Mouse (Mus musculus) testis, adult 2 months (tissue): Measurements from ENCODE around the gene Cct8. TPM values are rescaled to one million over a fixed set of nuclear protein-coding genes. Genes with fewer than 3 reads are reported as not detected.

Source experiments
- H3K27ac ChIP-seq: fragments of 200-500 bp; 2 replicates; pipeline ENCODE4 v1.5.1; 2012; ENCODE audit warnings: low read depth, low read length; ENCODE audit not compliant: control insufficient read depth, insufficient read depth
- H3K27me3 ChIP-seq: fragments of 200-500 bp; 2 replicates; pipeline ENCODE4 v1.6.1; 2012; ENCODE audit warnings: mild to moderate bottlenecking, low read length, moderate library complexity; ENCODE audit not compliant: control insufficient read depth, insufficient read depth
- H3K36me3 ChIP-seq: fragments of 200-500 bp; 2 replicates; pipeline ENCODE4 v1.6.1; 2012; ENCODE audit warnings: mild to moderate bottlenecking, low read length; ENCODE audit not compliant: control insufficient read depth, insufficient read depth
- H3K4me1 ChIP-seq: fragments of 200-500 bp; 2 replicates; pipeline ENCODE4 v1.6.1; 2012; ENCODE audit warnings: low read length; ENCODE audit not compliant: control insufficient read depth, insufficient read depth
- H3K4me3 ChIP-seq: fragments of 200-500 bp; 2 replicates; pipeline ENCODE4 v1.5.1; 2012; ENCODE audit warnings: low read depth, mild to moderate bottlenecking, low read length, moderate library complexity, mixed read lengths; ENCODE audit not compliant: control insufficient read depth
- CTCF ChIP-seq: fragments of 200-500 bp; IDR thresholded peaks from 2 replicates; pipeline ENCODE4 v1.5.1; 2012; ENCODE audit warnings: low read depth, mild to moderate bottlenecking, inconsistent platforms, low read length, moderate library complexity; ENCODE audit not compliant: control insufficient read depth, insufficient read depth, insufficient replicate concordance
- POLR2A ChIP-seq: fragments of 200-500 bp; IDR thresholded peaks from 2 replicates; pipeline ENCODE4 v1.6.1; 2012; ENCODE audit warnings: low read depth, mild to moderate bottlenecking, inconsistent platforms, low read length, moderate library complexity; ENCODE audit not compliant: control insufficient read depth
- polyA plus RNA-seq: library from polyadenylated mRNA; depleted of rRNA; stranded (reverse); fragments of >200 nt; gene quantifications from 2 replicates; pipeline ENCODE4 v1.2.3, GENCODE M21; 2012

Gene Cct8
- polyA plus RNA-seq, 1 experiment, result 57.1 TPM

DNA sequence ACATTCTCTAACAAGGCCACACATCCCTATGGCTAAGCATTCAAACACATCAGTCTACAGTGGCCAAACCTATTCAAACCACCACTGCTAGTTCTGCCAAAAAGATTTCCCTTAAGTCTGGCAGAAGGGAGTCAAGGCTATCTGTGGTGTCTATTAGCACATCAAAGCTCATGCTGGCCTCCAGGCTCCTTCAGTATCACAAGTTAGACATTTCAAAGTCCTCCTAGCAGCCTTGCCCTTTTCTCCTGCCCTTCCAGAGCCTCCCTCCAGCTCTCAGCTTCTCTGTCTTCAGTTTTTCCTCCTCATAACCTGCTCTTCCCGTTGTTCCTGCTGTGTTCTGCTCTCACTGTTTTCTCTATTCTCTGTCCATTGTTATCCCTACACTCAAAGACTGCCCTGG, 51.6 kb downstream of the Cct8 start:
- Histone ChIP-seq H3K4me3 (no peak overlapping the region), H3K4me1 (peaks cover 8% of the 10 kb centered on the region), H3K36me3 (no peaks in the 10 kb centered on the region), H3K27ac (no peak overlapping the region), H3K27me3 (no peaks in the 10 kb centered on the region)
- TF ChIP-seq POLR2A (no peak), CTCF (no peak)

DNA sequence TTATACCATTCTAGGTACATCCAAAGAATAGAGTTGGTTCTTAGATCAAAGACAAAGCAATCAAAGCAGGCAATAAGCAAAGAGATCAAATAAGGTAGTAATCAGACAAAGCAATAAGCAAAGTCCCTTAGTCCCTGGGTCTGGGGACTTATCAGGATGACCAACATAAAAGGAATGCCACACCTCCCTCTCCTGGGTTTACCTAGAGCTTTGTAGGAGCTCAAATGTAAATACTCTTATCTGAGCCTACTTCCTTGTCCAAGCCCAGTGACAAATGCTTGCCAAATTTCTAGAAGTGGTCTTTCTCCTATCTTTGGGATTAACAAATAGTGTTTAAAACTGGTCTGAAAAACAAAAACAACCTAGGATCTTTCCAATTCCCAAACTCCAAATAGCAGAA, 52.4 kb downstream of the Cct8 start:
- H3K4me3 ChIP-seq, result no peak overlapping the region
- H3K36me3 ChIP-seq, result no peaks in the 10 kb centered on the region
- H3K4me1 ChIP-seq, result peaks cover 8% of the 10 kb centered on the region
- TF ChIP-seq CTCF, result no peak
- no peak for TF ChIP-seq POLR2A
- H3K27me3 ChIP-seq, result no peaks in the 10 kb centered on the region
- H3K27ac ChIP-seq, result no peak overlapping the region

DNA sequence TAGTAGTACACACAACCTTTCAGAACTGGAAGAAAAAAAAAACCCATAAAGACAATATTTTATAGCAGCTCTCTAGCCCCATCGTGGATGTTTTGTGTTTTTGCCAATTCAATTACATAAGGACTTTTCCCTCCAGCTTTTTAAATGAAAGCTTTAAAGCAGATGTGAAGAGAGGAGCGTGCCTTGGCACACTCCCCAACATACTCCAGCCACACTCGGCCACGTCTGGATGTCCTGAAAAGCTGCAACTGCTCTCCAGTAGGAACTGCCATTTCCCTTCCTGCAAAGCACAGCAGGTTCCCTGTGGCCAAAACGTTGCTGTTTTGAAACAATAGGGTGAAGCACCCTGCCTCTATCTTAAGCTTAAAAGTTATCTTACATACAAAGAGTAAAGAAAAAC, 53.4 kb downstream of the Cct8 start:
- Histone ChIP-seq H3K4me3 (no peak overlapping the region), H3K4me1 (peaks cover 8% of the 10 kb centered on the region), H3K27me3 (no peaks in the 10 kb centered on the region), H3K36me3 (no peaks in the 10 kb centered on the region), H3K27ac (no peak overlapping the region)
- no peak for TF ChIP-seq CTCF
- TF ChIP-seq POLR2A, result no peak

DNA sequence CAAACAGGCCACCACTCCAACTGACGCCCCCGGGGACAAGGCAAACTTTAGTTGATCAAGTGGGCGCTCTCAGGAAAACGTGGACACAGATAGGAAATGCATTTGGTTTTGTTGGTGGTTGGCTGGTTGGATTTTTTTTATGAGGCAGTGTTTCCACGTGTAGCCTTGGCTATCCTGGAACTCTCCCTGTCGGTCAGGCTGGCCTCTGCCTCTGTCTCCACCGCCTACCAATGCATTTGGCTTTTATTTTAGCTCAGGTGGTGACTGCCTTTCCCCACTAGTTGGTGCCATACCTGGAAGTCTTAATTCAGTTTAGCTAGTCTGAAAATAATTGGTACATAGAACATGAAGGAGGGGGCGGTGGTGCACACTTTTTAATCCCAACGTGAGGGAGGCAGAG, 54.6 kb downstream of the Cct8 start:
- H3K27me3 ChIP-seq, result no peaks in the 10 kb centered on the region
- H3K27ac ChIP-seq, result no peak overlapping the region
- peak overlapping the region; percentile 100 for H3K4me3 ChIP-seq
- H3K4me1 ChIP-seq, result peaks cover 11% of the 10 kb centered on the region
- no peak for TF ChIP-seq CTCF
- TF ChIP-seq POLR2A, result no peak
- H3K36me3 ChIP-seq, result no peaks in the 10 kb centered on the region

DNA sequence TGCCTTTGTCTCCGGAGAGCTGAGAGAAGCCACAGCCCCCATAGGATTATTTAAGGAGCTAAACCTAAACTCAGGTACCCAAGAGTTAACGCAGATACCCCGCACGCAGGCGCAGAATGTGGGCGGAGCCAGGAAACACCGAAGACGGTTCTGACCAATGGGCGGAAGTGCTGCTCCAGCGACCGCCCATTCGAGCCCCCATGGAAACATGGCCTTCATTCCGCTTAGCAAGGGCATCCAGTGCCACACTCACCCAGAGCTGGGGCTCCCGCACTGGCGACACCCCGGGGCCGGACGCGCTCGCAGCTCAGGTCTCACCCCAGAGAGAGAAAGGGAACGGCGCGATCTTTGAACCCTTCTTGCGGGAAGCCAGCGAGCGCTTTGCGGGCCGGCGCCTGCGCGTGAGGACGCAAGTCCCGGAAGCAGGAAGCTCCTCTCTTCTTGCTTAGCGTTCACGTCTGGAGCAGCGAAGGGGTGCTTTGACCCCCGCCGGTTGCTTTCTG, 55.4 kb downstream of the Cct8 start, which contains the start of gene Rwdd2b:
Rwdd2b (minus strand) TSS at position 390 of the 503 bp plus-strand sequence.
- TF ChIP-seq POLR2A (peak; percentile 89; the same call in 1 of the 2 replicates), CTCF (no peak)
- H3K4me3 ChIP-seq, result peak within 1 kb of the TSS; percentile 100
- H3K27ac ChIP-seq, result peak within 1 kb of the TSS; percentile 99
- H3K27me3 ChIP-seq, result no peaks in the 10 kb centered on the region
- peaks cover 13% of the 10 kb centered on the region for H3K4me1 ChIP-seq
- H3K36me3 ChIP-seq, result no peaks in the 10 kb centered on the region

DNA sequence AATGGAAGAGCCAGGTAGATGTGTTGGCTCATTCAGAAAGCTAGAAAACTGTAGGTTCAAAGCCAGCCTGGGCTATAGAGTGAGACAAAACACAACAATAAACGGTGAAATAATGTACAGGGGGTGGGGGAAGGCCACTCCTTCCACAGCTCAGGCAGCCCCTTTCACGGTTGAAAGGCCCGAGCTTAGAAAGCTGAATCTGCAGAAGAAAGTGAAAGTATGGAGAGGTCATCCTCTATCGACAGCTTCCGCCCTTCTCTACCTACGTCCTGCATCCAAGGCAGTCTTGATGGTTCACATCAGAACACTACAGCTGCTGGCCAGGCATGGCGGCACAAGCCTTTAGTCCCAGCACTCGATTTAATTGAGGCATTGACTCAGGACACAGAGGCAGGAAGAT, 57.0 kb downstream of the Cct8 start:
- H3K4me1 ChIP-seq, result peaks cover 13% of the 10 kb centered on the region
- no peak overlapping the region for H3K27ac ChIP-seq
- no peak overlapping the region for H3K4me3 ChIP-seq
- H3K36me3 ChIP-seq, result no peaks in the 10 kb centered on the region
- TF ChIP-seq CTCF, result no peak
- no peaks in the 10 kb centered on the region for H3K27me3 ChIP-seq

DNA sequence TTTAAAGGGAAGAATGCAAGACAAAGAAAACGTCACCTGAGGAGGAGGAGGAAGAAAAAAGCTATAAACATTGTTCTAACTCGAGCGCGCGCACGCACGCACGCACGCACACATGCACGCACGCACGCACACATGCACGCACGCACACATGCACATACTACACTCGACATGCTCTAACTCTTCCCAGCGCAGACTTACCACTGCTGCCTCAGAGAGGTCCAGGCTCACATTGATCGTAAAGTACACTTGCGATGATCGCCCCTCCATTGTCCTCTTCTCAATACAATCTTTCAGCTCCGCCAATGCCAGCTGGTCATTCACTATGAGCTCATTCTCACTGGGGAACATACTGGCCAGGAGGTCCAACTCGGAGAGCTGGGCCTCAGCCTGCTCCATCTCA, 58.6 kb downstream of the Cct8 start:
- H3K4me3 ChIP-seq, result peak overlapping the region; percentile 7; the same call in 1 of the 2 replicates

More for the DNA sequence above, 58.6 kb downstream of the Cct8 start:
- no peak for TF ChIP-seq POLR2A
- no peak for TF ChIP-seq CTCF
- Histone ChIP-seq H3K4me1 (peaks cover 13% of the 10 kb centered on the region), H3K27ac (no peak overlapping the region), H3K27me3 (no peaks in the 10 kb centered on the region), H3K36me3 (no peaks in the 10 kb centered on the region)
